Mouse (Mus musculus) heart, adult 2 months (tissue): Measurements from ENCODE around the gene Fads6. TPM values are rescaled to one million over a fixed set of nuclear protein-coding genes. Genes with fewer than 3 reads are reported as not detected.

Source experiments
- DNase-seq, 2 experiments: peaks; one replicate each; pipeline ENCODE4 v3.0.0; 2021
- H3K27ac ChIP-seq: fragments of 200-600 bp; 2 replicates; pipeline ENCODE4 v1.8.1; 2022
- H3K27me3 ChIP-seq: fragments of 200-500 bp; 2 replicates; pipeline ENCODE4 v1.6.1; 2012; ENCODE audit warnings: mild to moderate bottlenecking, low read length, inconsistent platforms, mixed read lengths; ENCODE audit not compliant: control insufficient read depth, insufficient read depth
- H3K36me3 ChIP-seq: fragments of 200-500 bp; 2 replicates; pipeline ENCODE4 v1.6.1; 2012; ENCODE audit warnings: low read length, inconsistent platforms; ENCODE audit not compliant: control insufficient read depth, insufficient read depth
- H3K4me1 ChIP-seq: fragments of 200-500 bp; 2 replicates; pipeline ENCODE4 v1.6.1; 2011; ENCODE audit warnings: low read length; ENCODE audit not compliant: control insufficient read depth, insufficient read depth
- H3K4me3 ChIP-seq: fragments of 200-600 bp; 2 replicates; pipeline ENCODE4 v1.8.1; 2022
- H3K79me2 ChIP-seq: fragments of 200-500 bp; replicated peaks from 2 replicates; pipeline ENCODE4 v1.6.1; 2012; ENCODE audit warnings: mild to moderate bottlenecking, inconsistent platforms, low read length, moderate library complexity, mixed read lengths; ENCODE audit not compliant: control insufficient read depth, insufficient read depth
- H3K9ac ChIP-seq: fragments of 200-500 bp; 2 replicates; pipeline ENCODE4 v1.6.1; 2012; ENCODE audit warnings: low read depth, mild to moderate bottlenecking, control low read depth, inconsistent platforms, low read length, mixed read lengths
- CTCF ChIP-seq: fragments of 200-600 bp; IDR thresholded peaks from 2 replicates; pipeline ENCODE4 v1.8.1; 2022; ENCODE audit warnings: antibody characterized with exemption, mild to moderate bottlenecking, moderate library complexity
- EP300 ChIP-seq: fragments of 200-500 bp; IDR thresholded peaks from 2 replicates; pipeline ENCODE4 v1.6.1; 2011; ENCODE audit warnings: low read depth, low read length, control low read depth; ENCODE audit not compliant: insufficient read depth
- POLR2A ChIP-seq: fragments of 200-500 bp; IDR thresholded peaks from 2 replicates; pipeline ENCODE4 v1.6.1; 2011; ENCODE audit warnings: mild to moderate bottlenecking, low read depth, low read length, control low read depth; ENCODE audit not compliant: insufficient read depth
- WGBS: fragments of 180-500 bp; shearing (Covaris S2); methylation state at CpG from one replicate; pipeline ENCODE4 v1.1.7; 2018; 5-methylcytosine and 5-hydroxymethylcytosine counted together
- intact Hi-C: fragments of 180-260 bp; cut with DNase I; formaldehyde crosslinking; loops from one replicate; pipeline ENCODE4 v1.15.1; 2025
- polyA plus RNA-seq: library from polyadenylated mRNA; depleted of rRNA; stranded (reverse); fragments of >200 nt; gene quantifications from 2 replicates; pipeline ENCODE4 v1.2.3, GENCODE M21; 2012
- total RNA-seq, 2 experiments: library from RNA; stranded (reverse); gene quantifications; 2 replicates each; pipeline ENCODE4 v1.2.3; 2021

Gene Fads6
- total and polyA plus RNA-seq, 3 experiments, result 1.6 to 1.9 (median 1.8) TPM

DNA sequence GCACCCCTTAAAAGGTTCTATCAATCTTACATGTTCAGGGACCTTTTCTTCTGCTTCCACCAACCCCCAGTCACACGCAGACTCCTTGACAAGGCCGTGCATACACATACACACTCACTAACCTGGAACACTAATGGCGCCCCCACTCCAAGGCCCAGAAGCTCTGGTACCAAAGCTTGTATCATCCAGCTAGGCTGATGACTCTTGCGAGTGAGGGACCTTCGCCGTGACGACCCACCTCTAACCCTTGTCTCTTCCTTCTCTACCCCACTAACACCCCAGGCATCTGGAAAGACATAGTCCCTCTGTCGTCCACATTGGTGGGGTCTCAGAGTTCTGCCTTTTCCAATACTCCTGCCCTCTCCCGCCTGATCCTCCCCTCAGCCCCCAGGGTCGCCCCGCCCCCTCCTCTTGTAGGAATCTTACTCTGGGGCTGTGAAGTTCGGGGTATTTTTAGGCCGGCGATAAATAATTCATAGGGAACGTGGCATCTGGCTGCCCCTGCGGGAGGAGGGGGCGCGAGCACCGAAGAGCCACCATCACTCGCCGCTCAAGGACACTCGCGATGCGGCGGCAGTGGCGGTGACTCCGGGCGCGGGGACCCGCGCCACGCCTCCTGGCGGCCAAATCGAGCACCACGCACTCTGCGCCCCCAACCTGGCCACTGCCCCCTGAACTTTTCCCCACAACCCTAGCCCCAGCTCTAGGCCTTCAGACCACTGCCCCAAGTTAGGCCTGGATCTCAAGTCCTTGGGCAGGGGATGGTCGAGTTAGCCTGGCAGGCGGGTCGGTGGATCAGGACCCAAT, 32.4 kb downstream of the Fads6 start:
- intact Hi-C loops, result no loop called here
- no peak overlapping the region for H3K4me3 ChIP-seq
- H3K27me3 ChIP-seq, result peaks cover 9% of the 10 kb centered on the region
- H3K9ac ChIP-seq, result no peak overlapping the region
- no peak for DNase-seq
- no peak overlapping the region for H3K27ac ChIP-seq
- H3K36me3 ChIP-seq, result no peaks in the 10 kb centered on the region
- TF ChIP-seq CTCF (peak; percentile 70), EP300 (no peak), POLR2A (no peak)
- no peaks in the 10 kb centered on the region for H3K79me2 ChIP-seq
- no peaks in the 10 kb centered on the region for H3K4me1 ChIP-seq
- 15% methylated on average over 39 of the region's 39 CpGs for WGBS

DNA sequence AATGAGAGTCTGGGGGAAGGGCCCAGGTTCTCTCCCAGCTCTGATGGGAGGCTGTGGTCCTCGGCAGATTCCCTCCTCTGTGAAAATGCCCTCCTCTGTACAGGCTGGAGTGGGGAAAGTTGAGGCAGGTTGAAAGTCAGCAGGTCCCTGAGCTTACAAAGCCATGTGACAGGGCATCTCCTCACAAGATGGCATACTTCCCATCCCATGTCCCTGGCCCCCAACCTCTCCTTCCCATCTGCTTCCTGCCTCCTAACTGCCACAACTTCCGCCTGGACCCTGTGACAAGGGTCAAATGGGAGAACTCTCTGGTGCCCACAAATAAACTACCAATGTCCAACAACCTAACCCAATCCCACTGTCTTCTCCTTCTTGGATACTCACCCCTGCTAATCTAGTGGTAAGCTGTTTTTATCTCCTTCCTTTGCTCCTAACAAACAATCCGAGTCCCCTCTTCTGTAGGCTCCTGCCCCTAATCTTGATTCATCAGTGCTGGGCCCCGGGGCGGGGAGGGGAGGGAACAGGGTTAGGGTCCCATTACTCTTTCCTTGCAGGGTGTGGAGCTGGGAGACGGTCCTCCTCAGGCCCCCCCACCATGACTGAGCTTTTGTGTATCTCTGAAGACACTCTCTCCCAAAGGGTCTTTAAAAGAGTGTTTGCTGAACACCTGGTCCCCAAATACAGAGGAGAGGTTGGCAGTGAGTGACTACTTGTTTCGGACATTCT, 33.2 kb downstream of the Fads6 start:
- TF ChIP-seq EP300 (no peak), CTCF (no peak), POLR2A (no peak)
- H3K4me3 ChIP-seq, result no peak overlapping the region
- peaks cover 9% of the 10 kb centered on the region for H3K27me3 ChIP-seq
- DNase-seq, result no peak
- no peaks in the 10 kb centered on the region for H3K79me2 ChIP-seq
- H3K4me1 ChIP-seq, result no peaks in the 10 kb centered on the region
- intact Hi-C loops, result no loop called here
- WGBS, result 78% methylated on average over 7 of the region's 7 CpGs
- no peak overlapping the region for H3K9ac ChIP-seq
- H3K27ac ChIP-seq, result no peak overlapping the region
- no peaks in the 10 kb centered on the region for H3K36me3 ChIP-seq

DNA sequence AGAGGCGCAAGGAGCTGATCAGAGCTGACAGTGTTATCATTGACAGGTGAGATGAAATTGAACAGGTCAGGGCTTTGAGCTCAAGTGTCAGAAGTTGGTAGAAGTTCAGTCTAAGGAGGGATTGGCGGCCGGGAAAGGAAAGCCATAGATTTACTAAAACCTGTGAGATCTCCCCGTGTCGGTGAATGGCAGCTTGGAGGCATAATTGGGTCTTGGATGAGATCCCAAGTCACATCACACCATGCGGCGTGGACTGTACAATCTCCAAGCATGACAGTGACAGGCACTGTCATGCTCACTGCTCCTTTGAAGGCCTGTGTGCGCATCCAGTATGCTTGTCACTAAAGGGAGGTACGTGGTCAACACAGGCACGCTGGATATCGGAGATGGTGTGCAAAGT, 34.5 kb downstream of the Fads6 start:
- TF ChIP-seq POLR2A, result no peak
- no peak for TF ChIP-seq CTCF
- no peak for TF ChIP-seq EP300
- H3K27me3 ChIP-seq, result peaks cover 10% of the 10 kb centered on the region
- no peak for DNase-seq
- H3K4me1 ChIP-seq, result no peaks in the 10 kb centered on the region
- no peak overlapping the region for H3K4me3 ChIP-seq
- H3K9ac ChIP-seq, result no peak overlapping the region
- H3K36me3 ChIP-seq, result no peaks in the 10 kb centered on the region
- intact Hi-C loops, result no loop called here
- H3K79me2 ChIP-seq, result no peaks in the 10 kb centered on the region
- H3K27ac ChIP-seq, result no peak overlapping the region
- 69% methylated on average over 11 of the region's 11 CpGs for WGBS

DNA sequence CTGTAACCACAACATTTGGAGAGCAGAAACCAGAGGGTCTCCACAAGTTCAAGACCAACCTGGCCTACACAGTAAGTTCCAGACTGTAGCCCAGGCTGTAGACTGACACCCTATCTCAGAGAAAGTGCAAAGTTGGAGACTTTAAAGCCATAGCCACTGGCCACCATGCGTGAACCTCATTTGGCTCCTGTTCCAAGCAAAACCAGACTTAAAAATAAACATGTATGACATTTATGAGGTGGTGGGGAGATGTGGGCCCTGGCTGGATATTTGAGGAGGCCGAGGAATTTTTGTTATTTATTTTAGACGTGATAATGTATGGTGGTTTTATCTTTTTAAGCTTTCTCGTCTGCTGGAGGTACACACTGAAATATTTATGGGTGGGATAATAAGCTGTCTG, 38.3 kb downstream of the Fads6 start:
- H3K9ac ChIP-seq, result no peak overlapping the region
- H3K4me3 ChIP-seq, result no peak overlapping the region
- no peaks in the 10 kb centered on the region for H3K79me2 ChIP-seq
- WGBS, result 75% methylated on average over 4 of the region's 4 CpGs
- TF ChIP-seq EP300 (no peak), CTCF (no peak), POLR2A (no peak)
- no peaks in the 10 kb centered on the region for H3K36me3 ChIP-seq
- H3K4me1 ChIP-seq, result no peaks in the 10 kb centered on the region
- H3K27me3 ChIP-seq, result peaks cover 5% of the 10 kb centered on the region
- intact Hi-C loops, result no loop called here
- no peak for DNase-seq
- H3K27ac ChIP-seq, result no peak overlapping the region

DNA sequence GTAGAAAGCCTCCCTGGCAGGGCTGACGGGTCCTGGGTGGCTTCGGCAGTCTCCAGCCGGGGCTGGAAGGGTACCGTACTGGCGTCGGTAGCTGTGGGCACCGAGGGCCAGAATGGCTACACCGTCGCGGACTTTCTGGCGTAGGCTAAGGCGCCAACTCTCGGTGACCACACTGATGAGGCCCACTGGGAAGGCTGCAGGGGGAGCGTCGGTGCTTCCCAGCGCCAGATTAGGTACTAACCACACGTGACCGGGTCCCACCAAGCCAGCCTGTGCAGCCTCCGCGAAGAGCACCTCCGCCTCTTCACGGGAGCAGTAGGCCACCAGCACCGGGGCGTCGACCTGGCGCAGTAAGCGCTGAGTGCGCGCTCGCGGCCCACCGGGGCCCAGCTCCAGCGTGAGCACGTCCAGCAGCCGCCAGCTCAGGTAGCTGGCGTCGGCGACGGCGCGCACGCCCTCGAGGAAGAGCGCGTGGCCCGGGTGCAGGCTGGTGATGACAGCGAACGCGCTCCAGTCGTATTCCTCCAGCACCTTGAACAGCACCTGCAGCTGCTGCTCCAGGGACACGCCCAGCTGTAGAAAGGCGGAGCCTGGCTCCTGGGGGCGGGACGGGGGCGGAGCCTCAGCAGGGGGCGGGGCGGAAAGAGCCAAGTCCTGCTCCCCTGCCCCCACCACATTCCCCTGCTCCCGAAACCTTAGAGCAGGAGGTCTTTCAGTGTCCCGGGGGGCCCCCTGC, 39.5 kb downstream of the Fads6 start:
- DNase-seq, result no peak
- Histone ChIP-seq H3K27ac (no peak overlapping the region), H3K4me1 (no peaks in the 10 kb centered on the region), H3K79me2 (no peaks in the 10 kb centered on the region), H3K9ac (no peak overlapping the region), H3K36me3 (no peaks in the 10 kb centered on the region), H3K27me3 (peaks cover 5% of the 10 kb centered on the region), H3K4me3 (no peak overlapping the region)
- WGBS, result 17% methylated on average over 59 of the region's 59 CpGs
- TF ChIP-seq CTCF, result no peak
- TF ChIP-seq POLR2A, result no peak
- TF ChIP-seq EP300, result no peak
- intact Hi-C loops, result no loop called here

DNA sequence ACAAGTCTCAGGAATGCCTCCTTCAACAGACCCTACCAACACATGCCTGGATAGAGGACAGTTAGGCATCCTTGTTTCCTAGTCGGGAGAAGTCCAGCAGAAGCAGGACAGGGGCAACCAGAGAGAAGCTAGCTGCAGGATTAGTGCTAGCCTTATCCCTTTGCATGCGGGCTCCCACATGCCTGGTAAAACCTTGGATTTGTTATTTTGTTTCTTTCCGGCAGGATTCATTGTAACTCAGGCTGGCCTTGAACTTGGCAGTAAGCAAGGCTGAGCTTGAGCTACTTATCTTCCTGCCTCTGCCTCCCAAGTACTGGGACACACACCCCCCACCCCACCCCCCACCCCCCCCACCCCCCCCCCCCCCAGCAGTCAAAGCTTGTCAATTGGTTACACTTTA, 46.2 kb downstream of the Fads6 start:
- Histone ChIP-seq H3K4me3 (no peak overlapping the region), H3K79me2 (no peaks in the 10 kb centered on the region), H3K4me1 (no peaks in the 10 kb centered on the region), H3K27ac (no peak overlapping the region), H3K9ac (no peak overlapping the region), H3K27me3 (peaks cover 15% of the 10 kb centered on the region), H3K36me3 (no peaks in the 10 kb centered on the region)
- intact Hi-C loops, result no loop called here
- no peak for DNase-seq
- WGBS, result 63% methylated on average over 3 of the region's 3 CpGs
- TF ChIP-seq CTCF (no peak), POLR2A (no peak), EP300 (no peak)
